Mouse (Mus musculus) lung, adult 18-20 months (tissue): ENCODE results near the gene Btnl2.
A peak's percentile ranks its signal among the peaks of the same experiment; 100 is the strongest.
"Not testable (repeated sequence)": the region's sequence is repeated elsewhere in the genome, so short reads cannot be mapped to it uniquely, and the experiment has no call there.

ENCODE experiments used
- DNase-seq, 2 experiments: peaks; one replicate each; pipeline ENCODE4 v3.0.0; 2022; ENCODE audit warnings: mixed read lengths in 2 of 2

The Btnl2 gene

DNA sequence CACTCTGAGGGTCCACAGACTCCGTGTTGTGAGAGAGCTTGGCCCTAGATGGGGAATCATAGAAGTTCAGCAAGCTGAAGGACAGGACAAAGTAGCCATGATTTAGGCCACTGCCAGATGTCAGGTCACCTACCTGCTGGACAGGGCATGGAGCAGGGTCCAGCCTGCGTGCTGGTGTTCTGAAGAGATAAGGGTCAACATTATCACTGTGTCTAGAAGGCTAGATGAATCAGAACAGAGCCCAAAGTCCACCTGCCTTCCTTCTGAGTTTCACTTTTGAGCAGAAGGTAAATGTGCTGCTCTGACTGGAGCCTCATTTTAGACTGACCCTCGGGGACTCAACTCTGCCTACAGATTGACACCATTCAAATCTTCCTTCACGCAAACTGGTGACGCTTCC lies at the start of gene Btnl2:
Gene Btnl2, plus strand, starts transcription at position 284 of the 400 bp plus-strand sequence.
- no peak for DNase-seq

DNA sequence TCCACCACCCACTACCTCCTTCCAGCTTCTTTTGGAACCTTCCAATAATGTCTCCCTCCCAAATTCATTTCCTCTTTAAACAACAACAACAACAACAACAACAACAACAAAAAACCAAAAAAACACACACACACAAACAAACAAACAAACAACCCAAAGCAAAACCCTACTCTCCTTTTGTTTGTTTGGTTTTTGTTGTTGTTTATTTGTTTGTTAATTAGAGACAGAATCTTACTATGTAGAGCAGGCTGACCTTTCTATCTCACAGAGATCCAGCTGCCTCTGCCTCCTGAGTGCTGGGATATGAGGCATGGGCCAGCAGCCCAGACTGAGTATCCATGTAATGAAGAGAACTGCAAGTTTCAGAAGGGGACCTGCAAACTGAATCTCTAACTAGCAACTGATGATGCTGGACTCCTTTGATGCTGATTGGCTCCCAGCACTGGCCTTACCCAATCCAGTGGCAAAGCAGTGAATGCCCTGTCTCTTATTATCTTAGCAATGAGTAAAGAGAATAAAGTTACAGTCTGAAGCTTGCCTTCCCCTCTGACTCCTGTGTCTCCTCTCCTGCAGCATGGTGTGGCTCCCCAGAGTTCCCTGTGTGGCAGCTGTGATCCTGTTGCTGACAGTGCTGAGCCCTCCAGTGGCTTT lies 49.1 kb upstream of the Btnl2 start, which contains the start of gene H2-Eb1:
Gene H2-Eb1, plus strand, starts transcription at position 488 of the 651 bp plus-strand sequence.
- peak; percentile 92 to 94 for DNase-seq

DNA sequence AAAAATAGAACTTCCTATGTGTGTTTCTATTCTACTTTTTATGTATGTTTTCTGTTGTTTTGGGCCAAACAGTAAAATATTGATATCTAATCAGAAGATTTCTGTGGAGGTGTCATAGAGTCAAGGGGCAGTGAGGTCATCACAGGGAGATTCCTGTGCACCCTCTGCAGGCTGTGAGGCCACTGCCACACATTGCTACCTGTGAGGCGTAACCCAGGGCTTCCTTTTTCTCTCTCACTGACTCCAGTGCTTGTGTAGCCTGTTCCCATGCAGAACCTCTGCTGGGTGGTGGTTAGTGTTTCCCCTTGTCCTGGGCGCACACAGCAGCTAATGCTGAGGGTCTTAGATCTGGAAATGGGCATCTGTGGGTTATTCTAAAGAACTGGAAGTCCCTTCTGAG lies 48.2 kb upstream of the Btnl2 start:
- no peak for DNase-seq

DNA sequence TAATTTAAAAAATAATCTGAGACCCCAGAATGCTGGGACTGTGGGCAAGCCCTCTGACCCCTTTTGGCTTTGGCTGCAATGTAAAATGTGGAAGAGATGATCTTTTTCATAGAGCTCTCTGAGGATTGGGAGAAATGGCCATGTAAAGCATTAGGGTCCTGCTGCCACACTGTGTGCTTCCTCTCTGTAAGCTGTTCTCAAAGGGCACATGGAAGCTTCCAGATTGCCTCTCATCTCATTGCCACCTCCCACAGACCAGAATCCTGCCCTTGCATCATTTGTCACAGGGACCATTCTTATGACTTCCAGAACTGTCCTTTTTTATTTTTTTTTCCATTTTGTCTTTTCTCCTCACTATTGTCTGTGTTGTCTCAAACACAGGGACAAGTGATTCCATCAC lies 47.4 kb upstream of the Btnl2 start:
- DNase-seq, result no peak

DNA sequence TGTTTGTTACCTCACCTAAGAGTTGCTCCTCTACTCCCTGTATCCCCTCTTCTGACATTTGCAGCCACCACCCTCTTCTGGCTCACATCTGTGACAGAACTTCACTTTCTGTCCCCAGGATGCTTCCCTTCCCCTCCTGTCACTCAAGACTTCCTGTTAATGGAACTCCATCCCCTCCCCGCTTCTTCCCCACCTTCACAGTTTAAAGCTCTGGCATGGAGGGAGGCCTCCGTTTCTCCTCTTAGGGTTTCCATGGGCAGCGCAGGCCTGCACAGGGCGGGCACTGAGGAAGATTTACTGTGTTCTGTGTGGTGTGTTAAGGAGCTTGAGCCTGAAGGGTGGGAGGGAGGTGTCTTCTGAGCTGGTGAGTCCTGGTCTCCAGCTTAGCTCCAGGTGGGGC lies 46.5 kb upstream of the Btnl2 start:
- no peak for DNase-seq

DNA sequence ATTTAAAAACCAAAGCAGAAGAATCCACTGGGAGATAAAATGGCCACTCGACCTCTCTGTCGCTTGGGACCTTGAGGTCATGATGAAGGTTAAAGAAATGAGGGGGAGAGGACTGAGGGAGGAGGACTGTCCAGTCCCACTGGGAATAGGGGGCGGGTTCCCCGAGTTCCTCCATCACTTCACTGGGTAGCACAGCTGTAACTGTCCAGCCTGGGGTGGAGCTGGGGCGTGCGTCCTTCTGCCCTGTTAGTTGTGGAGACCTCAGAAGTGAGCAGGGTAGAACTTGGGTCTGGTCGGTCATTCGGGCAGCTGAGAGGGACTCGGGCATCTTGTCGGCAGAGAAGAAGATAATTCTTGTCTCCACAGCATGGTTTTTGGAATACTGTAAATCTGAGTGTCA lies 45.4 kb upstream of the Btnl2 start:
- DNase-seq, result no peak

DNA sequence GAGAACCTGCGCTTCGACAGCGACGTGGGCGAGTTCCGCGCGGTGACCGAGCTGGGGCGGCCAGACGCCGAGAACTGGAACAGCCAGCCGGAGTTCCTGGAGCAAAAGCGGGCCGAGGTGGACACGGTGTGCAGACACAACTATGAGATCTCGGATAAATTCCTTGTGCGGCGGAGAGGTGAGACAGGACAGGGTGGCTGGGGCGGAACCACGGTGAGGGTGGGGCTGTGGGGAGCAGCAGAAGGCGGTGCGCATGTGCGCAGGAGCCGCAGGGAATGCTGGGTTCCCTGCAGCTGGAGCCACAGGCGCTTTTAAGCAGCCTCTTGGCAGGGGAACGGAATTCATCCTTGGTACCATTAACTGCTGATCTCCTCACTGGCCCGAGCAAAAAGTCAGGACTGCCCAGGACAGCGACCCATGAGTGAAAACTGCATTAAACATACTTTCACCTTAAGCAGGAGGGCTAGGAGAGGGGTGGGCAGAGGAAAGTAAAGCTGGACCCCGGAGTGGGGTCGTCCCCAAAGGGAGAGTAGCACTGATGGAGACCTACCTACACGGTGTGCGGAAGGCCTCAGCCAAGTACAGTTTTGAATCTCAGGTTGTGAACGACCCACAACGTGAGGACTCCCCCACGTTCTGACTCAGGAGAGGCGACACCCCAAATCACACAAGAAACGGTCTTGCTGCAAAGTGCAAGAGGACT lies 44.8 kb upstream of the Btnl2 start:
- peak; percentile 78 to 82 for DNase-seq

DNA sequence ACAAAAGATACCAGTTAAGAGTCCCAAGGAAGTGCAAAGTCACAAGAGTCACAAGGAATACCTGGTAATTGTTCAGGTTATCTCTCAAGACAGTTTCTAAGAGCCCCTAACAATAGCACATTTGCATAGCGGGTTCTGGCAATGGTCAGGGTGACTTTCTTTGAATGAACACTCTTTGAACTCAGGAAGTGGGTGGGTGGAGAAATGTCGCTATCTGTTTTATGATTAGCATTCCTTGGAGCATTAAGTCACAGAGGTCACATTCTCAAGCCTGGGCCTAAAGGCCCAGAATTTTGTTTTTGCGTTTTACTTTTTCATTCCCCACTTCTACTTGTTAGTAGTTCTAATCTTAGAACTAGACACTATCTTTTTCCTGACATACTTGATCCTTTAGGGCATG lies 44.1 kb upstream of the Btnl2 start:
- not testable (repeated sequence) for DNase-seq

DNA sequence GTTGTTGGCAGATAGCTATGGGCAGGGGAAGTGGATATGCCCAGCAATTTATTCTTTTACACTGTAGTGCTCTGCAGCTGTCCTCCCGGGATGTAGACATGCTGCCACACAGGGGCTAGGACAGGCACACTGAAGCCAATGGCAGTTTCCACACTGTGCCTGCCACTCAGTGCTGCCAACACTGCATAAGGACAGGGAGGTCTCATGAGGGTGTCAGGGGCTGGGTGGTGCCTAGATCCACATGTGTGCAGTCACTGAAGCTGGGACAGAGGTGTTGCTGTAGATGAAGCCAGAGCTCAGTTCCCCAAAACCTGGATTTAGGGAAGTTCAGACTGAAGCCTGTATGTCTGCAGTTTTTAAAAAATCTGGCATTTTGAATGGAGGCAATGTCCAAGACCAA lies 42.4 kb upstream of the Btnl2 start:
- no peak for DNase-seq

DNA sequence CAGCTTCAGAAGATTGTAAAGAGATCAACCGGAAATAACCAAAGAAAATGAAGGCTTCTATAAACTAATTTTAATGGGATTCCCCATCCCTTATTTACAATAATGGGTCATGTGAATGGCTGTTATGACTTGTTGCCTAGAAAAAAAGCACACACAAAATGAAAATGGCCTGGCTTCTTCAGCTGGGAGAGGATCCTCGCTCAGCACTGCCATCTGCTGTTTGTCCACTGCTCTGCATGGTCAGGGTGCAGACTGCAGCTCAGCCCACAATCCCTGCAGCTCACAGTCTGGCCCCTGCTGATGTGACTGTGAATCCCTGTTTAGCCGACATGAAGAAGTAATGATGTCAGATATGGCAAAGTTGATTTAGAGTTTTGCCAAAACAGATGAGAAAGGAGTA lies 41.2 kb upstream of the Btnl2 start:
- DNase-seq, result peak; percentile 65 to 75

DNA sequence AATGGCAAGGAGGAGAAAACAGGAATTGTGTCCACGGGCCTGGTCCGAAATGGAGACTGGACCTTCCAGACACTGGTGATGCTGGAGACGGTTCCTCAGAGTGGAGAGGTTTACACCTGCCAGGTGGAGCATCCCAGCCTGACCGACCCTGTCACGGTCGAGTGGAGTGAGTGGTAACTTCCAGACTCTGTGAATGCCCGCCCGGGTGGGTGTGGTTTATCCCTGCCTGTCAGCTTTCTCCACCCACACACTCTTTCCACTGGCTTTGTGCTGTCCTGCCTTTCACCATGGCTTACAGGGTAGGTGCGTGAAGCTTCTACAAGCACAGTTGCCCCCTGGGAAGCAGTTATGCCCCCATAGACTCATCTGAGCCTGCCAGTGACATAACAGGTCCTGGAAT lies 40.3 kb upstream of the Btnl2 start:
- no peak for DNase-seq

DNA sequence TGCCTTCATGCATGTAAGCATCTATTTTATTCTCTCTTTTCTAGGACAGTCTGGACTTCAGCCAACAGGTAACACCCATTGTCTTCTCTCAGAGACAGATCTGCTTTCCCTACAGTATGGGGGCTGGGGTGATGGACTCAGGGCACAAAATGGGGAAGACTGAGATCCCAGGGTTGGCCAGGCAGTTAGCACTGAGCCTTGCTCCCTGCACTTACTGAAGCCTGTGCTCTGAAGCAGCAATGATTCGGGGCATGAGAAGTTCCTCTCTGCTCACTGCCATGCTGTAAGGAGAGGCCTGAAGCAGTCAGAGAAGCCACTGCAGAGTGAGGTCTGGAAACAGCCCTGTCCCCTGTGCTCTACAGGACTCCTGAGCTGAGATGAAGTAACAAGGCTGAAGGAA lies 39.1 kb upstream of the Btnl2 start:
- DNase-seq, result no peak

DNA sequence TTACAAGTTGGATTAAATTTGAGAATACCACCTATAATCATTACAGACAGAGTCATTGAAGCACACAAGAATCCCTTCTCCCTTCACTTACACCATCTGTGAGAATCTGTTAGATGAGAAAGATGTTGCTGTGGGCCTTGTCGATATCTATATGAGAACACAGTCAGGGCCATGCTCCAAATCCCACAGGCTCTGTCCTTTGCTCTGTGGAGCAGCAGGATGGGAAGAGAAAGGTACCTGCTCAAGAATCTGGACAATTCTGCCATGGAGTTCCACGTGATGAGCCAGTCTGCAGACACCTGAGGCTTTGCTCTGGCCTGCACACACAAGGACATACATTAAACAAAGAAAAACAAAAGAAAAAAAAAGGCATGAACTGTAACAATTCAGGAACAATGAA lies 37.9 kb upstream of the Btnl2 start:
- DNase-seq, result no peak

DNA sequence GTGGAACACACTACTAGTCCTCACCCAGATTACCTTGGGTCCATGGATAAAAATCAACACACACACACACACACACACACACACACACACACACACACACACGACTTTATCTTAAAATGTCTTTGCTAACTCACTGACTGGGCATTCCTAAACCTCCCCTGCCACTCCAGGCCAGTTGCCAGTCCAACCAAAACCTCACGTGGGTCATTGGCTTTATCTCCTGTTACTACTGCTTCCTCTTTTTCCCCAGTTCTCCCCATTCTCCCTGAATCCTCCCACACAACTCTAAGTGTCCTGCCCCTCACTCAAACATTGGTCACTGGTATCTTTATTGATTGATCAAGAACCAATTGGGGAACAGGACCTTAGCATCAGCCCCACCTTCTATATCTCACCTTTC lies 37.3 kb upstream of the Btnl2 start:
- no peak for DNase-seq

DNA sequence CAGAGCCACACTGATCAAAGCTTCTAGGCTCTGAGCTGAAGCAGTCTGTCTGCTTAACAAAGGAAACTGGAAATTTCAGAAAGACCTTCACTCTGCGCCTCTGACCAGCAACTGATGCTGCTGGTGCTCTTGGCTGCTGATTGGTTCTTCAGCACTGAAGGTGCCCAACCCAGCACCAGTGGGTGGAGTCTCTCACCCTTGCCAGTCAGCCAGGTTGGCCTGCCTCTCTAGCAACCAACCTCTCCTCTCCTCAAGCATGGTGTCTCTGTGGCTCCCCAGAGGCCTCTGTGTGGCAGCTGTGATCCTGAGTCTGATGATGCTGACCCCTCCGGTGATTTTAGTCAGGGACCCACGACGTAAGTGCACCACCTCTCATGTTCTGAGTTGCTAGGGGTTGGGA lies 29.2 kb upstream of the Btnl2 start, which contains the start of gene H2-Eb2:
Gene H2-Eb2, plus strand, starts transcription at position 230 of the 400 bp plus-strand sequence.
- peak; percentile 38 to 41 for DNase-seq

DNA sequence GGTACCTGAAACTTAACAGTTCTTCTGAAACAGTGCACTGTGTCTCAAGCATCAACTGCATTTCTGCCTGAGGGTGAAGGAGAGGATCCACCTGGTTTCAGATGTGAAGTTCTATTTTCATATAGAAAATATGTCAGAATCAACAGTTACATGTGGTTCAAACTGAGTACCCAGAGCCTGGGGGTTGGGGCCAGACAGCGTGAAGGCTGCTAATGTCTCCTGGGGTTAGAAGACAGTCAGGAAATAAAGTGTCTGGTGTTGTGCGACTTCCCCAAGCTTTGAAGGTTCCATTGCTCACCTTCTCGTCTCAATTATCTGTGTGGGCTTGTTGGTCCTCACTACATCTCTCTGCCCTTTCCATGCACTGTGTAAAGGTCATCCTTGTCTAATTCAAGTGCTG lies 28.2 kb upstream of the Btnl2 start:
- DNase-seq, result no peak

DNA sequence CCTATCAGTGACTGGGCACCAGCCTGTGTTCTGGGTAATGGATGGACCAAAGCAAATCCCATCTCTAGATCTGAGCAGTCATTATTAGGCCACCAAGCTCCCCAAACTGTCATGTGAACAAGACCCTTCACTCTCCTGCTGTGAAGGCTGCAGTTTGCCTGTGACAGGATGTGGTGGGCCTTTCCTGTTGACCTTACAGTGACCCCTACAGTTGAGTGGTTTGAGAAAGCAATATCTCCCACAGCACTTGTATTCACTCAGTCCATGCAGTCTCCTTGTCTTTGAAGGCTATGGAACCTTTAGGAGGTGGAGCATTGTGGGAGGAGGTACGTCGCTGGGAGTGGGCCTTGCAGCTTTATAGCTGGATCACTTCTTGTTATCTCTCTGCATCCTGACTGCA lies 24.8 kb upstream of the Btnl2 start:
- DNase-seq, result no peak

DNA sequence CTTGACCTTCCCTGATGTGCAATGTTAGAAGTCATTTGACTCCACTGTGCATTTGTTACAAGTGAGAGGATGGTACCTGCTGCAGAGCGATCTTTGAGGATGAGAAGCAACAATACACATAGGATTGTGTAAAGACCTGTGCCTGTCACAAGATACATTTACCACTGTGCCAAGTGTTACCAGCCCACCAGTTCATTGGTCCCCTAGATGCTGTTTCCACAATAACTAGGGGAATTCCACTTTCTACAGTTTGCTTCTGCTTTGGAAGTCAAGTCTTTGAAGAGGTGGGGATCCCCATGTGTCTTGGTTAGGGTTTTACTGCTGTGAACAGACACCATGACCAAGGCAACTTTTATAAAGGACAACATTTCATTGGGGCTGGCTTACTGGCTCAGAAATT lies 23.4 kb upstream of the Btnl2 start:
- no peak for DNase-seq

DNA sequence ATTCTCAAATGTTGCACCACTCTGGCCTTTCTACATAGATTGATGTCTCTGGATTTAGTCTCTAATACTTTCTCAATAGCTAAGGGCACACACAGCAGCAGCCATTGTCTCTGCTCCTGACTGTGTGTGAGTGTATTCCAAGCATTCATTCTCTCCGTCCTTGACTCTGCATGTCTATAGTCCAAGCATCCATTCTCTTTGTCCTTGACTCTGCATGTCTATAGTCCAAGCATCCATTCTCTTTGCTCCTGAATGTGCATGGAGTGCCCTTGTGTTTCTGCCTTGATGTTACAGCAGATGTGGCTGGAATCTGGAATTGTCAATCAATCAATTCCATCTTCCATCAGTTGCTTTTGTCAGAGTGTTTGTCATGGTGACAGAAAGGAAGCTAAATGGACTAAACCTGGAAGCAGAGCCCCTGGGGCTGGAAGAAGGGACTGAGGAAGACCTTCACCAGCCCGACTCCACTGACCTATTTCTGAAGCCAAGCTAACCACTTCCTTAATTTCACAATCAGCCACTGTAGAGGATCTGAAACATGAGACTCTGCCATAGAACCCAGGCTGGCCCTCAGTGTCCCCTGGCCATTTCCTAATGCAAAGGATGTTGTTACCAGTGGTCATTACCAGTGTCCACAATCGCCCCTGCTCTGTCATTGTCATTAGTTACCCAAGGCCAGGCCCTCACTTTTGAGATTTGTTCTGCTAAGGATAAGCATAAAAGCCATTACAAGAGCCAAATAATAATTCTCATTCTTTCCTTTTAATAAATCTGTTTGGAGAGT lies 13.8 kb upstream of the Btnl2 start:
- DNase-seq, result peak in 1 of 2 experiments; percentile 28

DNA sequence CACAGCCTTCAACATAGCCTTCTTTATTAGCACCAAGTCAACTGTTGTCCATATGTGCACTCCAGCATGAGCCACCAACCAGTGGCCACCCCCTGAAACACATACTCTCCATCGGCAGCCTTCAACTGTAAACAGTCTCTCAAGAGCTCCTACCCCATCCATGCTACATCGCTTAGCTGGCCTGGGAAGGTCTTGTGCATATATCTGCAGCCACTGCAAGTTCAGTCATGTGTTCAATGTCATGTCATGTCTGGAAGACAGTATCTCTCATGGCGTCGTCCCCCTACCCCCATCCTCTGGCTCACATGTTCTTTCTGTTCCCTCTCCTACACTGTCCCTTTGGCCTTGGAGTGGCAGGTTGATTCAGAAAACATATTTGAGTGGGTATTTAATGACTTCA lies 9.7 kb upstream of the Btnl2 start:
- DNase-seq, result no peak

DNA sequence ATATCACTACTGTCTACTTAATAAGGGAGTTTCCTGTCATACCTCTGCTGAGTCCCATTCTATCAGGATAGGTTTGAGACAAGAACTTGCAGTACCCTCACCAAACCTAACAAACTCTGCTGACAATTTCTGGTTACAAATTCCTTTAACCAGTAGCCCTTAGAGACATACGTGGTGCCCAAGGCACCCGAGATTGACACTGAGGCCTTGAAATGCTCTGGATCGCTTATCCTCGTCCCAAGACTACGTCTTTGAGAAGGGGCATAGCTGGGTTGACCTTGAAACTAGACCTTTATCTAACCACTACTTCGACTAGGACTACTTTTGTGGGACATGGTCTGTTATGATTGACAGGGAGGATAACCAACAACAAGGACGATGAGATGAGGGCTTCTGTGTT lies 9.1 kb upstream of the Btnl2 start:
- no peak for DNase-seq

DNA sequence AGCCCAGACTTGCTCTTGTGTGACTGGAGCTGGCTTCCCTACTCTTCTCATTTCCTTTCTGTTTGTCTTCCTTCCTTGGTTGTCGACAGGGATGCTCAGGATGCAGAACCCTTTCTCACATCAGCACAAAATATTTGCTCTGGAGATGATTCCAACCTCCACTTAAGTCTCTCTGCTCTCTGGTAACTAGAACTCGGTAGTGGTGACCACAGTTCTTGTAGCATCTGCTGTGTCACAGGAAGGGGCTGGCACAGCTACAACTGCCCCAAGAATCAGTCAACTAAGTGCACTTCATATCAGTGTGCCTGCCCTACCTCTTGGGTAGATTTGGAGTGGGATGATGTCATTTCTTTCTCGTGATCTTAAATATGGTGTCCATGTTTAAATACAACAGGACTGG lies 8.6 kb upstream of the Btnl2 start:
- peak in 1 of 2 experiments; percentile 26 for DNase-seq

DNA sequence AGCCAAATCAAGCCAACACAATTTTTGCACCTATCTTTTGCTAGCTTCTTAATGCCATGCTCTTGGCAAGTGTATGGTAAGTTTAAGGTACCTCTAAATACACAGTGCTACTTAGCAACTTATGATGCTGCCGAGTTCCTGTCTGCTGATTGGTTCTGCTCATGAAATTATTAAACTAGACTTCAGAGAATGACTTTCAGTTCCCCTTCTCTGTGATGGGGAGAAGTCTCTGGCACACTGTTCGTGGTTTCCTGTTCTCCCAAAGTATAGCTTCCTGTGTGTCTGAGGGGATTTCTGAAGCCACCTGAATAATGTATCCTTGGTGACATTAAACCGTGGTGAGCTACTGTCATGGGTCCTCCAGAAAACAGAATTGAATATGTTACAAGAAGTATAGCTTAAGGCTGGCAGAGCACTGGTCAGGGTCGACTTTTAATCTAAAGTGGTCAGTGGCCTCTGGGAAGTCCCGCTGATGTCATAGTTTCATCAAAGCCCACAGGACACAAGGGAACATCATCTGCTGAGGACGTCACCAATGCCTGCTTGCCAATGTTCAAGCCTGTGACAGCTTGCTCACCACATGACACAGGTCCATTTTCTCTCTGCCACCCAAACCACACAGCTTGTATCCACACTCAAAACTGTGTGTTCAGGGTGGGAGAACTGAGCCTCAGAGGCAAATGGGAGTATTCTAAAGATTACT lies 6.9 kb upstream of the Btnl2 start:
- peak; percentile 78 for DNase-seq
